Mouse (Mus musculus) midbrain, embryonic 14.5 days (tissue): ENCODE results near the gene Slamf1. TPM values are rescaled to one million over a fixed set of nuclear protein-coding genes. Genes with fewer than 3 reads are reported as not detected.
A peak's percentile ranks its signal among the peaks of the same experiment; 100 is the strongest.

Source experiments
- ATAC-seq: fragments of 200-750 bp; cut with Nextera tagmentation; 2 replicates; pipeline ENCODE4 v1.8.0; 2017; ENCODE audit warnings: moderate number of reproducible peaks, moderate library complexity; ENCODE audit not compliant: low FRiP score, low TSS enrichment
- DNase-seq: peaks from one replicate; pipeline ENCODE4 v3.0.0-alpha.2; 2015
- H3K27ac ChIP-seq: fragments of 300-500 bp; sonication (generic); replicated peaks from 2 replicates; pipeline ENCODE4 v1.5.1; 2014; ENCODE audit warnings: mild to moderate bottlenecking, low read depth, low read length, moderate library complexity
- H3K27me3 ChIP-seq: fragments of 300-500 bp; sonication (generic); 2 replicates; pipeline ENCODE4 v1.6.1; 2014; ENCODE audit warnings: low read length, control low read depth, mixed read lengths; ENCODE audit not compliant: control insufficient read depth, insufficient read depth
- H3K36me3 ChIP-seq: fragments of 300-500 bp; sonication (generic); 2 replicates; pipeline ENCODE4 v1.6.1; 2014; ENCODE audit warnings: low read length, control low read depth; ENCODE audit not compliant: control insufficient read depth, insufficient read depth
- H3K4me1 ChIP-seq: fragments of 300-500 bp; sonication (generic); 2 replicates; pipeline ENCODE4 v1.6.1; 2014; ENCODE audit warnings: mild to moderate bottlenecking, antibody characterized with exemption, low read length, control low read depth; ENCODE audit not compliant: control insufficient read depth, insufficient read depth
- H3K4me2 ChIP-seq: fragments of 300-500 bp; sonication (generic); 2 replicates; pipeline ENCODE4 v1.6.1; 2014; ENCODE audit warnings: mild to moderate bottlenecking, low read length, moderate library complexity
- H3K4me3 ChIP-seq: fragments of 300-500 bp; sonication (generic); replicated peaks from 2 replicates; pipeline ENCODE4 v1.5.1; 2014; ENCODE audit warnings: low read depth, low read length
- H3K9ac ChIP-seq: fragments of 300-500 bp; sonication (generic); replicated peaks from 2 replicates; pipeline ENCODE4 v1.6.1; 2014; ENCODE audit warnings: mild to moderate bottlenecking, low read length, moderate library complexity
- H3K9me3 ChIP-seq: fragments of 300-500 bp; sonication (generic); 2 replicates; pipeline ENCODE4 v1.6.1; 2016; ENCODE audit warnings: low read length, control low read depth, mixed read lengths; ENCODE audit not compliant: control insufficient read depth
- WGBS: fragments of 180-500 bp; shearing (Covaris S2); extraction: QIAGEN DNeasy Blood & Tissue Kit; methylation state at CpG from one replicate; pipeline ENCODE4 v1.1.7; 2014; 5-methylcytosine and 5-hydroxymethylcytosine counted together
- polyA plus RNA-seq: library from polyadenylated mRNA; unstranded; fragments of >200 nt; fragmentation: Nextera tagmentation; extraction: Ambion mirVana; gene quantifications from 2 replicates; pipeline ENCODE4 v1.2.1, GENCODE M21; 2014

Slamf1 gene
- polyA plus RNA-seq, 1 experiment from 2014 or later: 0.05 TPM

- H3K36me3 ChIP-seq: no peaks in the 10 kb centered on the region
- no peaks in the 10 kb centered on the region for H3K4me1 ChIP-seq
- 22% methylated on average over 4 of the region's 4 CpGs for WGBS
- no peak overlapping the region for H3K9ac ChIP-seq
- H3K9me3 ChIP-seq: no peaks in the 10 kb centered on the region
- H3K4me2 ChIP-seq: no peak overlapping the region
- no peaks in the 10 kb centered on the region for H3K27me3 ChIP-seq
- no peak overlapping the region for H3K4me3 ChIP-seq
- no peak overlapping the region for H3K27ac ChIP-seq
- ATAC-seq (no peak), DNase-seq (peak; percentile 24)
Observed at GRCm38 (mm10) chr1:171825462-171825861, 58.5 kb downstream of the Slamf1 start.

- Histone ChIP-seq H3K27ac (no peak overlapping the region), H3K36me3 (no peaks in the 10 kb centered on the region), H3K4me2 (no peak overlapping the region), H3K9ac (no peak overlapping the region), H3K9me3 (no peaks in the 10 kb centered on the region), H3K4me3 (no peak overlapping the region), H3K27me3 (no peaks in the 10 kb centered on the region), H3K4me1 (no peaks in the 10 kb centered on the region)
- ATAC-seq: no peak
- peak; percentile 68 for DNase-seq
Observed at GRCm38 (mm10) chr1:171826164-171826563, 59.2 kb downstream of the Slamf1 start.

DNA sequence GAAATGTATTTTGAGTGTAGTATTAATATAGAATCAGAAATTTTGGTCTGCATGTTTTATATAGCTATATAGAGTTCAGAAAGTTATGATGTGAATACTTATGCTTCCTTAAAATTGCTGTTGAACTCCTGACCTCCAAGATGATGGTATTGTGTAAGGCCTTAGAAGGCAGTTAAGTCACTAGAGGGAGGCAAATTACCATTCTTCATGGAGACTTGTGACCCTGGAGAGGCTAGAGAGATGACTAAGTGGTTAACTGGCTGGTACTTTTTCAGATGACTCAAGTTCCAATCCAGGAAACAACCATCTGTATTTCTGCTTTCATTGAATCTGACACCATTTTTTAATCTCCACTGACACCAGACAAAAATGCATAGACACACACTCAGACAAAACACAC, 60.7 kb downstream of the Slamf1 start:
- Histone ChIP-seq H3K4me2 (no peak overlapping the region), H3K9me3 (no peaks in the 10 kb centered on the region), H3K4me1 (no peaks in the 10 kb centered on the region), H3K4me3 (no peak overlapping the region), H3K9ac (no peak overlapping the region), H3K27ac (no peak overlapping the region), H3K36me3 (no peaks in the 10 kb centered on the region), H3K27me3 (no peaks in the 10 kb centered on the region)
- DNase-seq (no peak), ATAC-seq (no peak)

- DNase-seq (no peak), ATAC-seq (no peak)
- H3K27me3 ChIP-seq: no peaks in the 10 kb centered on the region
- H3K36me3 ChIP-seq: no peaks in the 10 kb centered on the region
- H3K4me2 ChIP-seq: no peak within 1 kb of the TSS
- no peak within 1 kb of the TSS for H3K27ac ChIP-seq
- no peak within 1 kb of the TSS for H3K9ac ChIP-seq
- no peaks in the 10 kb centered on the region for H3K9me3 ChIP-seq
- H3K4me1 ChIP-seq: no peaks in the 10 kb centered on the region
- WGBS: 88% methylated on average over 3 of the region's 3 CpGs
- no peak within 1 kb of the TSS for H3K4me3 ChIP-seq
Observed at GRCm38 (mm10) chr1:171839488-171839887, 72.6 kb downstream of the Slamf1 start, which contains the start of gene Cd84. Cd84 (plus strand) TSS chr1:171839697.

DNA sequence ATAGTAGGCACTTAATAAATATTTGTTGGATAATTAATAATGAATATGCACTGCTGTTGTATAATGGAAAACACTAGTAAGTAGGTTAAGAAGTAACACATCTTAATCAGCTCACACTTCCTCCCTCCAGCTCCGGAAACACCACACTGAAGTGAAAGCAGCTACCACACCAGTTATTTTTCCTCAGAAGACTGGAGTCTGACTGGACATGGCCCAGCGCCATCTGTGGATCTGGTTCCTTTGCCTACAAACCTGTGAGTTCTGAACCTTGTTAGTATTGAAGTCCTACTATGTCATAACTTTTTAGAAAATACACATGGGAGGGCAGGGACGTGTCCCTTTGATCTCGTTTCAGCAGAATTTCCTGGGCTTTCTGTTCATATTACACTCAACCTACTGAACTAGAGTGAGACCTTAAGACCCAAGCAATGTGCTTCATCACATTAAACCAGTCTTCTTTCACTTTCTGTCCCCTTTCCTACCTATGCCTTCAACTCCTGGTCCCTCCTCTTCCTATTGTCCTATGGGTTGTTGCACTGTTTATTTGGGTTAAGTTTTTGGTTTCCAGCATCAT, 73.6 kb downstream of the Slamf1 start:
- WGBS: 86% methylated on average over 4 of the region's 4 CpGs
- no peak overlapping the region for H3K9ac ChIP-seq
- no peaks in the 10 kb centered on the region for H3K36me3 ChIP-seq
- no peaks in the 10 kb centered on the region for H3K27me3 ChIP-seq
- no peak overlapping the region for H3K4me2 ChIP-seq
- H3K9me3 ChIP-seq: no peaks in the 10 kb centered on the region
- no peak overlapping the region for H3K27ac ChIP-seq
- DNase-seq (no peak), ATAC-seq (no peak)
- no peak overlapping the region for H3K4me3 ChIP-seq
- no peaks in the 10 kb centered on the region for H3K4me1 ChIP-seq

- H3K9ac ChIP-seq: no peak overlapping the region
- H3K4me2 ChIP-seq: no peak overlapping the region
- 78% methylated on average over 5 of the region's 5 CpGs for WGBS
- no peaks in the 10 kb centered on the region for H3K4me1 ChIP-seq
- no peaks in the 10 kb centered on the region for H3K27me3 ChIP-seq
- no peak for DNase-seq
- no peak overlapping the region for H3K4me3 ChIP-seq
- H3K36me3 ChIP-seq: no peaks in the 10 kb centered on the region
- no peak for ATAC-seq
- no peaks in the 10 kb centered on the region for H3K9me3 ChIP-seq
- H3K27ac ChIP-seq: no peak overlapping the region
Observed at GRCm38 (mm10) chr1:171845035-171845754, 78.3 kb downstream of the Slamf1 start.

GRCm38 (mm10) chr1:171848201-171848600, 81.3 kb downstream of the Slamf1 start:
- Histone ChIP-seq H3K4me2 (no peak overlapping the region), H3K9ac (no peak overlapping the region), H3K4me3 (no peak overlapping the region), H3K27ac (no peak overlapping the region), H3K9me3 (no peaks in the 10 kb centered on the region), H3K4me1 (no peaks in the 10 kb centered on the region), H3K36me3 (no peaks in the 10 kb centered on the region), H3K27me3 (no peaks in the 10 kb centered on the region)
- no peak for DNase-seq
- no peak for ATAC-seq

GRCm38 (mm10) chr1:171848757-171849156, 81.8 kb downstream of the Slamf1 start:
- no peak for ATAC-seq
- no peaks in the 10 kb centered on the region for H3K4me1 ChIP-seq
- no peak overlapping the region for H3K4me3 ChIP-seq
- H3K4me2 ChIP-seq: no peak overlapping the region
- no peak overlapping the region for H3K27ac ChIP-seq
- H3K9ac ChIP-seq: no peak overlapping the region
- H3K27me3 ChIP-seq: no peaks in the 10 kb centered on the region
- H3K36me3 ChIP-seq: no peaks in the 10 kb centered on the region
- no peaks in the 10 kb centered on the region for H3K9me3 ChIP-seq
- 86% methylated on average over 4 of the region's 4 CpGs for WGBS
- no peak for DNase-seq

- H3K4me2 ChIP-seq: no peak overlapping the region
- no peaks in the 10 kb centered on the region for H3K36me3 ChIP-seq
- H3K9me3 ChIP-seq: no peaks in the 10 kb centered on the region
- WGBS: 92% methylated on average over 5 of the region's 5 CpGs
- H3K27ac ChIP-seq: no peak overlapping the region
- ATAC-seq (no peak), DNase-seq (no peak)
- no peaks in the 10 kb centered on the region for H3K4me1 ChIP-seq
- H3K4me3 ChIP-seq: no peak overlapping the region
- no peaks in the 10 kb centered on the region for H3K27me3 ChIP-seq
- no peak overlapping the region for H3K9ac ChIP-seq
Observed at GRCm38 (mm10) chr1:171849454-171849853, 82.5 kb downstream of the Slamf1 start.
